In the genomic region with DNA sequence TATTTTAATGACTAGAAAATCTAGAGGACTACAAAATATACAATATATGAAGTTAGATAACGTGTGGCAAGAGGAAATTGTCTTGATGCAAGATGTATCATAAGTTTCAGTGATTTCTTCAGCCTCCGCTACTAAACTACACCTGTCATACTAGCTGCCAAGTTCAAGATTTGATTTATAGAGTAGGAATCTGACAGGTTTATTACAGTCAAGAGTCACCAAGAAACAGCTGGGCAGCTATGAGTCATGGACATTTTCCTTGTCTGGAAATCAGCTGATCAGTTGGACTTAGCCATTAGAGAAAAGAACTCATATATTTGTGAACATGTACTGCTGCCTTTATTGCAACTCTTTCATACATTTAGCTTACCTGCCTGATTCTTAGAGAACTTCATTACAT, we compare ENCODE assay signal across 22 mouse cellular contexts. TPM values are rescaled to one million over a fixed set of nuclear protein-coding genes. Genes with fewer than 3 reads are reported as not detected.
DNase-seq lines count a peak whose midpoint lies in the region; ATAC-seq and TF ChIP-seq lines count a peak whose summit lies in the region.
"Had no signal": no experiment of that assay in that cellular context is flagged by ENCODE, and none has a peak within 500 bp of the region (broad histone marks: within the 10 kb centered on the region; RNA-seq: fewer than 3 reads in every experiment).

No protein-coding gene starts in this region.

- H3K9me3 ChIP-seq in intestine, postnatal 0 days (ENCODE audit: control insufficient read depth), result no peaks in the 10 kb centered on the region
- H3K9me3 ChIP-seq: embryonic facial prominence, embryonic 12.5 days; forebrain, embryonic 13.5 days; hindbrain, embryonic 13.5 days had no signal

- no peak overlapping the region for H3K4me3 ChIP-seq in intestine, postnatal 0 days (ENCODE audit: low read depth, low read length)
- no peak overlapping the region for H3K4me3 ChIP-seq in kidney, adult 2 months (ENCODE audit: insufficient read depth, low read depth, low read length)
- H3K4me3 ChIP-seq: embryonic facial prominence, embryonic 12.5 days; forebrain, embryonic 13.5 days; hindbrain, embryonic 13.5 days had no signal

- peak; percentile 25 for DNase-seq in gastrocnemius, adult 18-20 months (ENCODE audit: low spot score)
- no peak for DNase-seq in gastrocnemius, postnatal 14 days
- peak; percentile 18 for DNase-seq in NIH3T3 (ENCODE audit: low read depth)
- peak; percentile 1 for DNase-seq in forelimb bud, embryonic 11.5 days (ENCODE audit: low read depth, low spot score)
- no peak for DNase-seq in left cerebral cortex, adult 18-20 months (ENCODE audit: low spot score in 2 of 2)
- DNase-seq in embryo, embryonic 9.5 days (ENCODE audit: extremely low spot score), result no peak
- no peak for DNase-seq in kidney, adult 2 months
- DNase-seq: adrenal gland, postnatal 10 days; cerebellum, adult 11 months; cerebellum, adult 9-10 months; embryo, embryonic 11 days; forebrain, postnatal 0 days; gastrocnemius, postnatal 10 days; heart, adult 11 months; heart, postnatal 10 days; heart, postnatal 4 days; kidney, adult 11 months had no signal

- TF ChIP-seq CTCF in intestine, postnatal 0 days (IDR thresholded peaks at IDR 0.05; ENCODE audit: low read depth), result no peak
- TF ChIP-seq CTCF in kidney, adult 2 months (conservative IDR thresholded peaks at IDR 0.05; ENCODE audit: insufficient read depth, insufficient read length, low read depth, low read length), result no peak

- H3K4me1 ChIP-seq in intestine, postnatal 0 days (replicated peaks; ENCODE audit: control insufficient read depth, insufficient read depth, low read length), result no peaks in the 10 kb centered on the region
- H3K4me1 ChIP-seq in kidney, adult 2 months (ENCODE audit: control insufficient read depth, insufficient read depth, low read length), result no peaks in the 10 kb centered on the region
- H3K4me1 ChIP-seq: embryonic facial prominence, embryonic 12.5 days; forebrain, embryonic 13.5 days; hindbrain, embryonic 13.5 days had no signal

- intact Hi-C loops in gastrocnemius, postnatal 14 days (cut with DNase I; ENCODE audit: low total_unique reads), result no loop called here

- no peak overlapping the region for H3K27ac ChIP-seq in intestine, postnatal 0 days (ENCODE audit: low read depth, low read length)
- H3K27ac ChIP-seq in kidney, adult 2 months (ENCODE audit: insufficient read depth, low read depth, low read length), result no peak overlapping the region
- H3K27ac ChIP-seq: embryonic facial prominence, embryonic 12.5 days; forebrain, embryonic 13.5 days; hindbrain, embryonic 13.5 days had no signal

- no peak for TF ChIP-seq POLR2A in kidney, adult 2 months (IDR thresholded peaks at IDR 0.05; ENCODE audit: low read depth, low read length)

- 53% methylated on average over 2 of the region's 2 CpGs for WGBS in intestine, postnatal 0 days
- 69% methylated on average over 2 of the region's 2 CpGs for WGBS in kidney, adult 2 months

- no peaks in the 10 kb centered on the region for H3K36me3 ChIP-seq in intestine, postnatal 0 days (ENCODE audit: control insufficient read depth, insufficient read depth)
- no peaks in the 10 kb centered on the region for H3K36me3 ChIP-seq in kidney, adult 2 months (ENCODE audit: control insufficient read depth, insufficient read depth, low read length)
- H3K36me3 ChIP-seq: embryonic facial prominence, embryonic 12.5 days; hindbrain, embryonic 13.5 days had no signal

- H3K4me2 ChIP-seq in intestine, postnatal 0 days (replicated peaks; ENCODE audit: low read depth), result no peak overlapping the region
- H3K4me2 ChIP-seq: embryonic facial prominence, embryonic 12.5 days; forebrain, embryonic 13.5 days; hindbrain, embryonic 13.5 days had no signal

- H3K27me3 ChIP-seq in intestine, postnatal 0 days (replicated peaks; ENCODE audit: control insufficient read depth, insufficient read depth, low read length), result no peaks in the 10 kb centered on the region
- H3K27me3 ChIP-seq in kidney, adult 2 months (replicated peaks; ENCODE audit: control insufficient read depth, insufficient read depth, low read length), result no peaks in the 10 kb centered on the region
- H3K27me3 ChIP-seq: CH12.LX; embryonic facial prominence, embryonic 12.5 days; forebrain, embryonic 13.5 days; hindbrain, embryonic 13.5 days had no signal

- peak; percentile 75 for ATAC-seq in intestine, postnatal 0 days
- ATAC-seq: forebrain, embryonic 13.5 days; forebrain, postnatal 0 days had no signal

- no peak overlapping the region for H3K9ac ChIP-seq in intestine, postnatal 0 days (ENCODE audit: low read depth, low read length)
- H3K9ac ChIP-seq: embryonic facial prominence, embryonic 12.5 days; forebrain, embryonic 13.5 days; forebrain, postnatal 0 days; hindbrain, embryonic 13.5 days had no signal

RNA-seq across cellular contexts. Expression of a gene that starts 20.9 kb away (rescaled TPM):
- 10 to 100 TPM; 10.8 to 21.1 TPM for total RNA-seq in gastrocnemius, adult 18-20 months (2021)
- total RNA-seq in gastrocnemius, postnatal 14 days (2021), result 1 to 10 TPM; 7.6 to 8.4 TPM
- 0.68 and 0.69 TPM in 2 replicates for polyA plus RNA-seq in intestine, postnatal 0 days (2015; fragmentation: Nextera tagmentation; extraction: Ambion mirVana)
- total RNA-seq in left cerebral cortex, adult 18-20 months (2021), result under 1 TPM; 0.19 to 0.26 TPM
- 0.23 and 0.30 TPM in 2 replicates for polyA plus RNA-seq in kidney, adult 2 months (2012; rRNA removed)

Comparison
In these comparisons a context has a peak if more than half of its experiments do, and no peak if none do; other contexts are left out.
1. DNase-seq: peak in gastrocnemius, adult 18-20 months (single experiment), NIH3T3 (single experiment) and forelimb bud, embryonic 11.5 days (single experiment); none in gastrocnemius, postnatal 14 days (single experiment), left cerebral cortex, adult 18-20 months (0 of 2), embryo, embryonic 9.5 days (single experiment) and kidney, adult 2 months (single experiment).
2. RNA of a gene that starts 20.9 kb away (total RNA-seq): 10.8 to 21.1 TPM in gastrocnemius, adult 18-20 months and 7.6 to 8.4 TPM in gastrocnemius, postnatal 14 days; 0.19 to 0.26 TPM in left cerebral cortex, adult 18-20 months; every median in the first group is over 4 times any median in the second.